Mouse (Mus musculus) ES-Bruce4 (cell line): ENCODE results near the gene Sox9. TPM values are rescaled to one million over a fixed set of nuclear protein-coding genes. Genes with fewer than 3 reads are reported as not detected.

Source experiments
- H3K27ac ChIP-seq: 2 replicates; pipeline ENCODE4 v1.5.1; 2012; ENCODE audit warnings: low read length, inconsistent platforms; ENCODE audit not compliant: insufficient read depth
- H3K27me3 ChIP-seq: 2 replicates; pipeline ENCODE4 v1.6.1; 2012; ENCODE audit warnings: mild to moderate bottlenecking, low read length, inconsistent platforms; ENCODE audit not compliant: control insufficient read depth, poor library complexity, insufficient read depth, severe bottlenecking
- H3K36me3 ChIP-seq: 2 replicates; pipeline ENCODE4 v1.6.1; 2012; ENCODE audit warnings: inconsistent platforms, mild to moderate bottlenecking, low read length, moderate library complexity; ENCODE audit not compliant: control insufficient read depth, poor library complexity, insufficient read depth, severe bottlenecking
- H3K4me1 ChIP-seq: one replicate; pipeline ENCODE4 v1.8.1; 2011; ENCODE audit warnings: low read length; ENCODE audit not compliant: control insufficient read depth, insufficient read depth
- H3K4me3 ChIP-seq: 2 replicates; pipeline ENCODE4 v1.5.1; 2011; ENCODE audit warnings: low read depth, mild to moderate bottlenecking, low read length
- H3K9ac ChIP-seq: 2 replicates; pipeline ENCODE4 v1.6.1; 2012; ENCODE audit warnings: low read depth, mild to moderate bottlenecking, inconsistent platforms; ENCODE audit not compliant: poor library complexity, severe bottlenecking
- H3K9me3 ChIP-seq: replicated peaks from 2 replicates; pipeline ENCODE4 v1.6.1; 2012; ENCODE audit warnings: mild to moderate bottlenecking, low read length, inconsistent platforms; ENCODE audit not compliant: control insufficient read depth, poor library complexity, insufficient read depth, severe bottlenecking
- CTCF ChIP-seq: IDR thresholded peaks from one replicate; pipeline ENCODE4 v1.8.1; 2011; ENCODE audit warnings: low read depth, low read length
- EP300 ChIP-seq: IDR thresholded peaks from 2 replicates; pipeline ENCODE4 v1.6.1; 2011; ENCODE audit warnings: low read depth, low read length; ENCODE audit not compliant: insufficient read depth
- POLR2A ChIP-seq: IDR thresholded peaks from one replicate; pipeline ENCODE4 v1.8.1; 2011; ENCODE audit warnings: low read length; ENCODE audit not compliant: insufficient read depth
- polyA plus RNA-seq: library from polyadenylated mRNA; stranded (reverse); fragments of >200 nt; gene quantifications from 2 replicates; pipeline ENCODE4 v1.2.4, GENCODE M21; 2011; ENCODE audit warnings: low read depth; ENCODE audit not compliant: missing spikeins, insufficient read depth, insufficient read length

Sox9 gene
- polyA plus RNA-seq, 1 experiment, result 0.33 TPM

DNA sequence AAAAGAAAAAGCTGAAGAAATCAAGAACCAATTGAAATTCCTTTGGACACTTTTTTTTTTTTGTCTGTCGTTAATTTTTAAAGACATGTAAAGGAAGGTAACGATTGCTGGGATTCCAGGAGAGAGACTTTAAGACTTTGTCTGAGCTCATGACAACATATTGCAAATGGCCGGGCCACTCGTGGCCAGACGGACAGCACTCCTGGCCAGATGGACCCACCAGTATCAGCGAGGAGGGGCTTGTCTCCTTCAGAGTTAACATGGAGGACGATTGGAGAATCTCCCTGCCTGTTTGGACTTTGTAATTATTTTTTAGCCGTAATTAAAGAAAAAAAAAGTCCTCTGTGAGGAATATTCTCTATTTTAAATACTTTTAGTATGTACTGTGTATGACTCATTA lies 3.6 kb downstream of the Sox9 start:
- H3K36me3 ChIP-seq, result no peaks in the 10 kb centered on the region
- no peak overlapping the region for H3K9ac ChIP-seq
- no peaks in the 10 kb centered on the region for H3K4me1 ChIP-seq
- no peaks in the 10 kb centered on the region for H3K9me3 ChIP-seq
- peaks cover 33% of the 10 kb centered on the region for H3K27me3 ChIP-seq
- TF ChIP-seq POLR2A, result no peak
- no peak overlapping the region for H3K27ac ChIP-seq
- no peak overlapping the region for H3K4me3 ChIP-seq

GRCm38 (mm10) chr11:112786427-112786826 lies 4.4 kb downstream of the Sox9 start:
- Histone ChIP-seq H3K9me3 (no peaks in the 10 kb centered on the region), H3K4me1 (no peaks in the 10 kb centered on the region), H3K27ac (no peak overlapping the region), H3K4me3 (no peak overlapping the region), H3K27me3 (peaks cover 27% of the 10 kb centered on the region), H3K9ac (no peak overlapping the region), H3K36me3 (no peaks in the 10 kb centered on the region)
- no peak for TF ChIP-seq CTCF
- TF ChIP-seq EP300, result no peak
- TF ChIP-seq POLR2A, result no peak

GRCm38 (mm10) chr11:112788296-112788695 lies 6.3 kb downstream of the Sox9 start:
- TF ChIP-seq CTCF (no peak), EP300 (no peak)
- no peak overlapping the region for H3K4me3 ChIP-seq
- no peak overlapping the region for H3K27ac ChIP-seq
- H3K9me3 ChIP-seq, result 0 out of 2 replicates have a peak, but pooled peaks cover 3% of the 10 kb centered on the region
- H3K9ac ChIP-seq, result no peak overlapping the region
- no peaks in the 10 kb centered on the region for H3K4me1 ChIP-seq
- H3K27me3 ChIP-seq, result peaks cover 20% of the 10 kb centered on the region
- H3K36me3 ChIP-seq, result no peaks in the 10 kb centered on the region

- peaks cover 8% of the 10 kb centered on the region for H3K9me3 ChIP-seq
- no peak overlapping the region for H3K9ac ChIP-seq
- no peaks in the 10 kb centered on the region for H3K36me3 ChIP-seq
- TF ChIP-seq POLR2A (no peak), EP300 (no peak), CTCF (no peak)
- no peaks in the 10 kb centered on the region for H3K4me1 ChIP-seq
- peaks cover 4% of the 10 kb centered on the region; the same call in 1 of the 2 replicates for H3K27me3 ChIP-seq
- no peak overlapping the region for H3K27ac ChIP-seq
- no peak overlapping the region for H3K4me3 ChIP-seq
Measured at GRCm38 (mm10) chr11:112796379-112796778, 14.4 kb downstream of the Sox9 start.

DNA sequence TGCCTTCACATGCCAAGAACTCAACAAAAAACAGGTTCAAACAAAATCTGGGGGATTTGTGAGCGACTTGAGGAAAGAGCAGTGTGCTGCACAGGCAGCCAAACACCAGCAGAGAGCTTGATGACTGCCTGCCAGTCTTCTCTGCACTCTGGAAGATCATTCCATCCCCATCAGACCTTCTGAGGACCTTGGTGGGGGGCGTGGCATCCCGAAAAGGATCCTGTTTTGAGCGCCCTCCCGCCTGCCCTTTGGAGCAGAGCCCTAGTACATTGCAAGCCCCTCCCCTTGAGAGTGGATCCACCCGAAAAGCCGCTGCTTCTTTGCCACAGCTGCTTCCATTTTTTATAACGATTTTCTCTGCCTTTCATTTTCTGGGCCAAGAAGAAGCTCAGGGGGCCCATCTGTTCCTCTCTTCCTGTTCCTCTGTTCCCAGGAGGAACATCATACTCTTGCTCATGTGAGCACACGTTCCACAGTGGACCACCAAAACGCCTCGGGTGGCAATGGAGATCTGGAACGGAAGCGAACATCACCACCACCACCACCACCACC lies 16.9 kb downstream of the Sox9 start:
- no peaks in the 10 kb centered on the region for H3K36me3 ChIP-seq
- H3K4me1 ChIP-seq, result no peaks in the 10 kb centered on the region

DNA sequence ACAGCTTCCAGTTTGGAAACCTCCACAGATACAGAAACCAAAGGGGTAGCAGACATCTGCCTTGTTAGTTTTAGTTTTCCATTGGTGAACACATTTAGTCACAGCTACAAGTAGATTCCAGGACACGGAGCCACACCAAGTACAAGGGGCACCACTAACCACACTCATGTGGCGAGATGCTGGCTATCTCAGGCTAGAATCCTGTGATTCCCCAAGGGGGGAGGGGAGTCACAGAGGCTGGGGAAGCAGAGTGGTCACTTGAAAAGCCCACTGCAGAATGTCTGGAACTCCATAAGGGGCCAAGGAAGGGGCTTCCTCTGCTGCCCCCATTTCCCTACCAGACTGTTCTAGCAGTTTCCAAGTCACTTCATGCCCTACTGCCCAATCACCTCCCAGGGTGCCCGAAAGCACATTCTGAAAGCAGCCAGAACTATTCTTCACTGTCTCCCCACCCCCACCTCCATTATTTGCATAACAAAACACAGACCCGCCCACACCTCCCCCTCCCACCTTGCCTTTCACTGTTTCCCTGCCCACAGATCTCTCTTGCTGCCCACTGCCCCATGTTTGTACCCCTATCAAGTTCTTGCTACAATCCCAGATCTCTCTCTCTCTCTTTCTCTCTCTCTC lies 19.3 kb downstream of the Sox9 start:
- H3K4me3 ChIP-seq, result no peak overlapping the region

More for the DNA sequence above, 16.9 kb downstream of the Sox9 start:
- H3K9me3 ChIP-seq, result peaks cover 5% of the 10 kb centered on the region
- TF ChIP-seq EP300 (no peak), CTCF (no peak), POLR2A (no peak)
- H3K4me3 ChIP-seq, result no peak overlapping the region
- H3K27ac ChIP-seq, result no peak overlapping the region
- no peak overlapping the region for H3K9ac ChIP-seq
- H3K27me3 ChIP-seq, result peaks cover 4% of the 10 kb centered on the region; the same call in 1 of the 2 replicates

More for the DNA sequence above, 19.3 kb downstream of the Sox9 start:
- Histone ChIP-seq H3K36me3 (no peaks in the 10 kb centered on the region), H3K27me3 (peaks cover 4% of the 10 kb centered on the region; the same call in 1 of the 2 replicates), H3K9me3 (peaks cover 5% of the 10 kb centered on the region), H3K4me1 (no peaks in the 10 kb centered on the region), H3K27ac (no peak overlapping the region), H3K9ac (no peak overlapping the region)
- TF ChIP-seq CTCF (no peak), EP300 (0 out of 2 replicates have a peak, but pooled peaks have one; percentile 17), POLR2A (no peak)
